Mouse (Mus musculus) bone marrow macrophage, adult 2 months (primary cell): Measurements from ENCODE around the gene Alkbh2. TPM values are rescaled to one million over a fixed set of nuclear protein-coding genes. Genes with fewer than 3 reads are reported as not detected.

Experiments used
- H3K27ac ChIP-seq: 2 replicates; pipeline ENCODE4 v1.5.1; 2012; ENCODE audit warnings: low read depth, low read length; ENCODE audit not compliant: insufficient read depth
- H3K4me1 ChIP-seq: 2 replicates; pipeline ENCODE4 v1.6.1; 2012; ENCODE audit warnings: low read length; ENCODE audit not compliant: control insufficient read depth, insufficient read depth
- H3K4me3 ChIP-seq: 2 replicates; pipeline ENCODE4 v1.5.1; 2012; ENCODE audit warnings: mild to moderate bottlenecking, low read length, moderate library complexity; ENCODE audit not compliant: insufficient read depth
- CTCF ChIP-seq: IDR thresholded peaks from 2 replicates; pipeline ENCODE4 v1.5.1; 2012; ENCODE audit warnings: low read depth, mild to moderate bottlenecking, low read length, moderate library complexity
- POLR2A ChIP-seq: IDR thresholded peaks from 2 replicates; pipeline ENCODE4 v1.6.1; 2012; ENCODE audit warnings: mild to moderate bottlenecking, low read depth, low read length, borderline replicate concordance
- polyA plus RNA-seq: library from polyadenylated mRNA; stranded (reverse); fragments of >200 nt; gene quantifications from 2 replicates; pipeline ENCODE4 v1.2.4, GENCODE M21; 2012; ENCODE audit not compliant: missing spikeins, insufficient read depth, insufficient read length

Alkbh2 gene
- polyA plus RNA-seq: 3.3 and 4.2 TPM in 2 replicates

DNA sequence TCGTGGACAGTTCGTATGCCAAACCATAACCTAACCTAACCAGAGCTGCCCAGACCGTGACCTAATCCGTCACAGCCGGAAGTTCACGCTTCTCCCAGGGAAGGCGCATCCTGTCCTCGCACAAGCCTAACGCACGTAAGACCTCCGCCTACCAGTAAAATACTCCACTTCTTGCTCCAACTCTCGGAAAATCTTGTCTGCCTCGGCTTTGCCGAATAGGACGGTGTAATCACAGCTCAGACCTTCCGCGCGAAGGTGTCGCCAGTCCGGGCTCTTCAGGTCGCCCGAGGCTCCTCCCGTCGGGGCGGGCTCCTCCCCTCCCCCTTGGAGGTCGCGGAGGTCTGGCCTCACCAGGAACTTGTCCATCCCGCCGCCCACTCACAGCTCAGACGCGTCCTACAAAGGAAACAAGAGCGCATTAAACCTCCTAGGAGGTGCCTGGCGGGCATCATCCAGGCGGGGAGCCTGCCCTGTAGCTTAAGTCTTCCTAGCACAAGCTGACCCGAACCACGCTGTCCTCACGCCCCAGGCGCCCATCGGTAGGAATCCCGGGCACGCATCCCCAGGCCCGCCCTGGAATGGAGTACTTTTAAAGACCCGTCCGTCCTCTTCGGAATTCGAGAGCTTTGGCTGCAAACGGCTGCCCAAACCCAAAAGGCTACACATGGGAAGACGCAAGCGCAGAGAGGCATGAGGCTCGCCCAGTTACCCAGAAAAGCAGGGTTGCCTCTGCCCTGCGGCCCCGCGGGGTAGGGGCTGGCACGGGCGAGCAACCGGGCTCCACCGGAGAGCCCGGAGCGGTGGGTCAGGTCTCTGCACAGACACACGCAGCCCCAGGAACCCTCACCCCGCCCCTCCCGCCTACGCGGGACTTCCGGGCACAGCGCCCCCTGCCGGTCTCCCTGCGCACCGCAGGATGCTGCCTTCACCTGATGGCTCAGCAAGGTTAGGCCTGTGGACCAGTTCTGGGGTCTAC, at the start of gene Alkbh2:
Gene Alkbh2 (minus strand): TSS at position 845 of the 976 bp plus-strand sequence.
- H3K4me1 ChIP-seq: peaks cover 17% of the 10 kb centered on the region
- H3K4me3 ChIP-seq: peak within 1 kb of the TSS; percentile 69
- peak; percentile 88 for TF ChIP-seq CTCF
- no peak for TF ChIP-seq POLR2A
- peak within 1 kb of the TSS; percentile 57 for H3K27ac ChIP-seq

DNA sequence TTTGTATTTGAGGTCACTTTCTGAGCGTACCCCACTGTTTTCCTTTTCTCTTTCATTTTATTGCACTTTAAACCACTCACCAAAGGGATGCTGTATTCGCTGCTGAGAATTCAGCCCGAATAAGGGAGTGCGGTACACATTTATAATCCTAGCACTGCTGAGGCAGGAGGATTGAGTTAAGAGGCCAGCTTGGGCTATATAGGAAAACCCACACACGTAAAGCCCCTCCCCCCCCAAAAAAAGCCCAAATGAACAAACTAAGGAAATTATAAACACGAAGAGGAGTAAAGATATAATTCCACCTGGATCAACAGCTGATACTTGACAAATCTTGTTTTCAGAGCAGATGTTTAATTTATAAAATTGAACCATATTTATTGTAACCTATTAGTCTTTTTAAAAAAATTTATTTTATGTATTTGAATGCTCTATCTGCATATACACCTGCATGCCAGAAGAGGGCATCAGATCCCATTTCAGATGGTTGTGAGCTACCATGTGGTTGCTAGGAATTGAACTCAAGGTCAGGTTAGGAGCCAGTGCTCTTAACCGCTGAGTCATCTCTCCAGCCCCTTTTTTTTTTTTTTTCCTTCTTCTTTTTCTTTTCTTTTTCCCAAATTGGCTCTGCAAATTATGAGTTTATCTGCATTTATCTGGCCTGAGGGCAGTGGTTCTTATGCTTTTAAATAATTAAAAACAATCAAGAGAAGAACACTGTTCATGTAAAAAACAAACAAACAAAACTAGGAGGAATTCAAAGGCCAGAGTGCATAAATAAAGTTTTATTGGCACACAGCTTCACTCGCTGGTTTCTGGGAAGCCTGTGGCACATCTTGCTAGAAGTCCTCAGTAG, 48.8 kb upstream of the Alkbh2 start:
- Histone ChIP-seq H3K4me1 (peaks cover 3% of the 10 kb centered on the region; the same call in 1 of the 2 replicates), H3K4me3 (peak overlapping the region; percentile 64; the same call in 1 of the 2 replicates), H3K27ac (no peak overlapping the region)
- no peak for TF ChIP-seq CTCF
- no peak for TF ChIP-seq POLR2A

DNA sequence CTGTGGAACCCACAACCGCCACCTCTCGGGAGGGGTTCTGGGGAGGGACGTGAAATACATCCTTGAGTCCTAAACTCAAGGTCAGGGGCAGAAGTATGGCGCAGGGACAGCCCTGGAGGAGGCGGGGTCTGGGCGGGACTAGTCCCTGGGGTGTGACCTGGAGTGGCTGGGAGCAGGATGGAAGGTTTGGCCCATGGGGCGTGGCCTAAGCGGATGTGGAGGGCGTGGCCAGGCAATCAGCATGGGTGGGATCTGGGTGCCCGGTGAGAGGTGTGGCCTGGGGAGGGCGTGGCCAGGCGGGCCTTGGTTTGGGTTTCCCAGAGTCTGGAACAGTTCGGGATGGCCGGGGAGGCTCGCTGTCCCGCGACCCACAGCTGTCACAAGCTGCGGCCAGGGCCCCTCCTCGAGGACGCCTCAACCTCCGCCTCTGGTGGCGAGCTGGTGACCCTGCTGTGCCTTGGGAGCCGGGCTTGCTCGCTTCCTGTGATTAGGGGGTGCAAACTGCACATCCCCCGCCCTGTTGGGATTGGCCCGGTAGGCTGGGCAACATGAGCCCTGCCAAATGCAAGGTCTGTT, 47.7 kb upstream of the Alkbh2 start:
- Histone ChIP-seq H3K4me1 (peaks cover 3% of the 10 kb centered on the region; the same call in 1 of the 2 replicates), H3K27ac (no peak overlapping the region), H3K4me3 (peak overlapping the region; percentile 64)
- TF ChIP-seq CTCF: no peak
- no peak for TF ChIP-seq POLR2A

DNA sequence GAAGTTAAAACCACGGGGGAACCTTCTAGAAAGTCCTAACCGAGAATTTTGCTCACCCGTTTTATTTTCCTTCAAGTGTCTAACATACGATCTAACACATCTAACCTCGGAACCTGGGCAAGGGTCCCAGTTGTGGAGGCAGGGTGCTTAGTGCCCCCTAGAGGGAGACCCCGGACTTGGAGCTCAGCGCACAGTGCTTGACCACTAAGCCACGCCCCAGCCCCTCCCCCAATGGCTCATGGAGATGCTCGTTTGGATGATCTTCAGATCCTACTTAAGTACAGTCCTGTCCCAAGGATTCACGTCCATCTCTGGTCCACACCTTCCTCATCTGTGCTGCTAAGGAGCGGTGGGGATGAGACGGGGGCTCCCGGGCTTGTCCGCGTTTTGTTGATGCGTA, 46.6 kb upstream of the Alkbh2 start:
- Histone ChIP-seq H3K27ac (no peak overlapping the region), H3K4me3 (no peak overlapping the region; the same call in 1 of the 2 replicates), H3K4me1 (peaks cover 3% of the 10 kb centered on the region; the same call in 1 of the 2 replicates)
- TF ChIP-seq POLR2A (no peak), CTCF (no peak; the same call in 1 of the 2 replicates)

DNA sequence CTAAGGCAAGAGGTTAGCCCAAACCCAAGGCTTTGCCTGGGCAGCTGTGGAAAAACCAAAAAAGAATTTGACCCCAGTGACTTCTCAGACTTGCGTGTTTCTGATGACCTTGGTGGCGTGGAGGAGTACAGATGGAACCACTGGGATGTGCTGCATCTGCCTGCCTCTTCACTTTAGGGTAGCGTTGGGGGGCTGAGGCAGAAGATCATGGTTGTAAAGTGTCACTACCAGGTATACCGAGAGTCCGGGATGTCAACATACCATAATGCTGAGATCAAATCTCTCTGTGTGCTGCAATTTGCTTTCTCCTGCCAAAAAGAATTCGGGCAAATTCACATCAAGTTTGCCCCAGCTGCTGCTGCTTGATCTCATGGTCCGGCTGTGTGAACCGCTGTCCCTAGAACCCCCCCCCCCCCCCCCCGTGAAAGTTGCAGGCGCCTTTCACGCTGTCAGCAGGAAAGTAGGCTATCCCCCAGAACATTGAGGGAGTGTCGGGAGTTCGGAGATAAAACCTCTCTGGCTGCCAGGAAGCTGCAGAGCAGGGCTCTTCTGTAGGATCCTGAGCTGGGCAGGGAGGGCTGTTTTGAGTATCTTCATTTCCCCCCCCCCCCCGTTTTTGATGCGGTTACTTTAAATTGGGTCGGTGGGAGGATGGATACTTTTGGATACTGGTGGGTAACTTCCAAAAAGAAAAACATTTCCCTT, 46.0 kb upstream of the Alkbh2 start:
- TF ChIP-seq CTCF (no peak), POLR2A (no peak)
- Histone ChIP-seq H3K4me1 (peaks cover 3% of the 10 kb centered on the region; the same call in 1 of the 2 replicates), H3K27ac (no peak overlapping the region), H3K4me3 (no peak overlapping the region; the same call in 1 of the 2 replicates)

DNA sequence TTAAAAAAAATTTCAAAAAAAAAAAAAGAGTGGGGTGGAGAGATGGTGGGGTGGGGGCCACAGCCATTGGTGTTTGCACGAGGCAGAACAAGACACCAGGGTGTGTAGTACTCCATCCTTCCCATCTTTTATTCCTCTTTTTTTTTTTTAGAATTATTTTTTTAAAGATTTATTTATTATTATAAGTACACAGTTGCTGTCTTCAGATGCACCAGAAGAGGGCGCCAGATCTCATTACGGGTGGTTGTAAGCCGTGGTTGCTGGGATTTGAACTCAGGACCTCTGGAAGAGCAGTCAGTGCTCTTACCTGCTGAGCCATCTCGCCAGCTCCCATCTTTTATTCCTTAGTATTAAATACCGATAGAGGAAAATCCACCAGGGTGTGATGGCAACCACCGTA, 45.4 kb upstream of the Alkbh2 start:
- TF ChIP-seq CTCF: no peak; the same call in 1 of the 2 replicates
- no peak for TF ChIP-seq POLR2A
- no peak overlapping the region for H3K4me3 ChIP-seq
- H3K27ac ChIP-seq: no peak overlapping the region
- H3K4me1 ChIP-seq: peaks cover 3% of the 10 kb centered on the region; the same call in 1 of the 2 replicates

DNA sequence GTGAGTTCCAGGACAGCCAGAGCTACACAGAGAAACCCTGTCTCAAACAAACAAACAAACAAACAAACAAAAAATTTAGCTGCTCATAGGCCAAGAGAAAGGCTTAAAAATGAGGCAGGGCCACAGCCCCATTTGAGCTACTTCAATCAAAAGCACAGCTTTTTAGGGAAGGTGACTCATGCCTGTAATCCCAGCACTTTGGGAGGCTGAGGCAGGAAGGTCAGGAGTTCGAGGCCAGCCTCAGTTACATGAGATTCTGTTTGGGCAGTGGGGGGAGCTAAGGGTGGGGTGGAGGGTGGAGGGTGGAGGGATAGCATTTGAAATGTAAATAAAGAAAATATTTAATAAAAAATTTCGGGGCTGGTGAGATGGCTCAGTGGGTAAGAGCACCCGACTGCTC, 44.9 kb upstream of the Alkbh2 start:
- H3K27ac ChIP-seq: no peak overlapping the region
- no peak overlapping the region for H3K4me3 ChIP-seq
- TF ChIP-seq CTCF (no peak), POLR2A (no peak)
- H3K4me1 ChIP-seq: peaks cover 3% of the 10 kb centered on the region; the same call in 1 of the 2 replicates

DNA sequence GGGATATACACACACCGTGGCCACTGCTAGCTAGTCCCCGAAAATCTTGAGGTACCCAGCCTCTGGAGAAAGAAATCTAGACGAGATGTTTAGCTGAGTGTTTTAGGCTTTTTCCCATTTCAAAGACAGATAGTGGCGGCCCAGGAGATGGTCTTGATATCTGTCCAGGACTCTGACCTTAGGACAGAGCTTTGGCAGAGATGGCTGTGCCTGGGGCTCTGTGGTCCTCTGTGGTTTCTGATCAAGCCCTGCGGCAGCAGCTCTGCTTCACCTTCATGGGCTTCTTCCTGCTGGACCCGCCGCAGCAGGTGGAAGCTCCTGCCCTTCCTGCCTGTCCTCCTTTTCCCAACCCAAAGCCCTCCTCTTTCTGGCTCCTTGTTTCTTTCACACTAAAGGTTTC, 42.3 kb upstream of the Alkbh2 start:
- no peak for TF ChIP-seq POLR2A
- no peak for TF ChIP-seq CTCF
- Histone ChIP-seq H3K4me3 (no peak overlapping the region), H3K4me1 (no peaks in the 10 kb centered on the region), H3K27ac (no peak overlapping the region)
